Mouse (Mus musculus): ENCODE measurements around the gene Plau.

- no peak for TF ChIP-seq CTCF (IDR thresholded peaks at IDR 0.05; ENCODE audit: borderline replicate concordance, insufficient read depth, low read length)
- TF ChIP-seq POLR2A (IDR thresholded peaks at IDR 0.05; ENCODE audit: low read depth, low read length) = no peak
Measured at GRCm38 (mm10) chr14:20850498-20850897, 14.0 kb downstream of the Plau start.
